Comparison of ENCODE assay signal across 7 mouse cellular contexts in genomic region chr14:20804964-20805672, GRCm38 (mm10). TPM values are rescaled to one million over a fixed set of nuclear protein-coding genes. Genes with fewer than 3 reads are reported as not detected.
DNase-seq lines count a peak whose midpoint lies in the region; ATAC-seq and TF ChIP-seq lines count a peak whose summit lies in the region.

No protein-coding gene starts in this region.

- H3K36me3 ChIP-seq in stomach, embryonic 15.5 days, result no peaks in the 10 kb centered on the region

- DNase-seq in MN1 (ENCODE audit: low spot score), result peak; percentile 79
- DNase-seq in adrenal gland, adult 8-10 months, result peak; percentile 90
- DNase-seq in gastrocnemius, adult 8-10 months (ENCODE audit: low spot score in 2 of 2), result peak; percentile 81 to 88
- DNase-seq in kidney, adult 8-10 months, result peak; percentile 79 to 82
- DNase-seq in lung, adult 2 months, result peak; percentile 79

- no peak overlapping the region for H3K9ac ChIP-seq in stomach, embryonic 15.5 days

- TF ChIP-seq CTCF in lung, adult 2 months (IDR thresholded peaks at IDR 0.05; ENCODE audit: insufficient read depth, low read length), result no peak

- no peaks in the 10 kb centered on the region for H3K27me3 ChIP-seq in stomach, embryonic 15.5 days (replicated peaks)

- H3K4me3 ChIP-seq in lung, adult 2 months (replicated peaks; ENCODE audit: extremely low read depth, low read depth, low read length), result no peak overlapping the region
- no peak overlapping the region for H3K4me3 ChIP-seq in stomach, embryonic 15.5 days (replicated peaks)

- 19% methylated on average over 9 of the region's 9 CpGs for WGBS in lung, adult 2 months
- WGBS in stomach, embryonic 15.5 days, result 49% methylated on average over 9 of the region's 9 CpGs

- peak overlapping the region; percentile 83 for H3K27ac ChIP-seq in stomach, embryonic 15.5 days

- H3K9me3 ChIP-seq in stomach, embryonic 15.5 days, result no peaks in the 10 kb centered on the region

- ATAC-seq in stomach, embryonic 15.5 days (ENCODE audit: insufficient read depth, low FRiP score, low read depth), result peak; percentile 65
- no peak for ATAC-seq in activated CD4-positive, CD25-positive, alpha-beta regulatory T cell, adult 4 months

- H3K4me1 ChIP-seq in lung, adult 2 months (ENCODE audit: control insufficient read depth, insufficient read depth, low read length), result peaks cover 17% of the 10 kb centered on the region
- H3K4me1 ChIP-seq in stomach, embryonic 15.5 days, result peaks cover 10% of the 10 kb centered on the region; the same call in 1 of the 2 replicates

- TF ChIP-seq POLR2A in lung, adult 2 months (IDR thresholded peaks at IDR 0.05; ENCODE audit: borderline replicate concordance, extremely low read depth, low read depth, low read length), result no peak

- no peak overlapping the region for H3K4me2 ChIP-seq in stomach, embryonic 15.5 days

RNA-seq across cellular contexts. Expression of gene Camk2g, which starts 11.2 kb away (rescaled TPM):
- total RNA-seq in adrenal gland, adult 8-10 months (2022), result 10 to 100 TPM; 63.3 to 74.9 (median 69.1) TPM
- 100 to 1,000 TPM; 187 to 196 (median 195) TPM for total RNA-seq in gastrocnemius, adult 8-10 months (2022)
- polyA plus RNA-seq in lung, adult 2 months (2012; rRNA removed), result 30.1 and 30.9 TPM in 2 replicates
- 40.4 and 49.1 TPM in 2 replicates for polyA plus RNA-seq in stomach, embryonic 15.5 days (2015; fragmentation: Nextera tagmentation; extraction: Ambion mirVana)
- 10 to 100 TPM; 21.9 to 29.4 TPM for polyA plus RNA-seq in activated CD4-positive, CD25-positive, alpha-beta regulatory T cell, adult 4 months (2017; shearing (Covaris generic))

RNA-seq across cellular contexts. Expression of gene Plau, which starts 31.3 kb away (rescaled TPM):
- total RNA-seq in adrenal gland, adult 8-10 months (2022), result 10 to 100 TPM; 22.1 to 48.3 (median 35.9) TPM
- 10 to 100 TPM; 13.4 to 23.7 (median 18.1) TPM for total RNA-seq in gastrocnemius, adult 8-10 months (2022)
- polyA plus RNA-seq in lung, adult 2 months (2012; rRNA removed), result 2.2 and 6.1 TPM in 2 replicates
- 1.3 and 1.9 TPM in 2 replicates for polyA plus RNA-seq in stomach, embryonic 15.5 days (2015; fragmentation: Nextera tagmentation; extraction: Ambion mirVana)
- not detected for polyA plus RNA-seq in activated CD4-positive, CD25-positive, alpha-beta regulatory T cell, adult 4 months (2017; shearing (Covaris generic))
